Mouse (Mus musculus): ENCODE data around the gene Mgat4a. TPM values are rescaled to one million over a fixed set of nuclear protein-coding genes. Genes with fewer than 3 reads are reported as not detected.
A peak's percentile ranks its signal among the peaks of the same experiment; 100 is the strongest.
"Not testable (repeated sequence)": the region's sequence is repeated elsewhere in the genome, so short reads cannot be mapped to it uniquely, and the experiment has no call there.

Mgat4a gene
- polyA plus RNA-seq, 1 experiment from 2014 or later: 9.3 TPM

DNA sequence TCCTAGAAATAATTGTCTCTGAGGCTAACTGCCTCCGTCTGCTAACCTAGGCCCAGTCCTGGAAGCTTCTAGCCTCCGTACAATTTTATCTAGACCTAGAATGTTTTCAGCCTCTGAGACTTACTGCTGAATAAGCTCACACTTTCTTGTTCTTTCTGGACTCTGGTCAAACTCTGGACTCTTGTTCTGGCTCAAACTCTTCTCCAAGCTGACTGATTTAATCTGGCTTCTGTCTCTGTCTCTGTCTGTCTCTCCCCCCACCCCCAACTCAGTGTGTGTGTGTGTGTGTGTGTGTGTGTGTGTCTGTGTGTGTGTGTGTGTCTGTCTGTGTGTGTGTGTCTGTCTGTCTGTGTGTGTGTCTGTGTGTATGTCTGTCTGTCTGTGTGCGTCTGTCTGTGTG is 17.3 kb downstream of the Mgat4a start:
- ATAC-seq; H3K27me3 ChIP-seq (replicated peaks; ENCODE audit: control insufficient read depth, insufficient read depth, low read length); H3K4me2 ChIP-seq (ENCODE audit: low read length); H3K36me3 ChIP-seq (ENCODE audit: control insufficient read depth, insufficient read depth); H3K27ac ChIP-seq (ENCODE audit: low read length); H3K9ac ChIP-seq (replicated peaks; ENCODE audit: low read depth, low read length); H3K4me1 ChIP-seq (replicated peaks; ENCODE audit: control insufficient read depth, insufficient read depth, low read length); H3K4me3 ChIP-seq (replicated peaks; ENCODE audit: low read length); H3K9me3 ChIP-seq (ENCODE audit: control insufficient read depth, low read length): not testable (repeated sequence)
- 94% methylated on average over 3 of the region's 3 CpGs for WGBS

DNA sequence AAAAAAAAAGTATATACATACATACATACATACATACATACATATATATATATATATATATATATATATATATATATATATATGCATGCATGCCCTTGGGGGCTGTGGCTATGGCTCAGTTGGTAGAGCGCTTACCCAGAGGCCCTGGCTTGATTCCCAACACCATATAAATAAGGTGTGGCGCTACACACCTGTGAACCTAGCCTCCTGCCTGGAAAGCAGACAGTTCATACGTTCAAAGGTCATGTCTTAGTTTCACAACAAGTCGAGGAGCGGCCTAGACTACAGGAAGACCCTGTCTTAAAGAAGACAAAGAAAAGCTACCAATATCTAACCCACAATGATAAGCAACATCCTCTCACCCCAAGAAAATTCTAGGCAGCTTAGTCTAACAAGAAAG is 18.7 kb downstream of the Mgat4a start:
- H3K27ac ChIP-seq (ENCODE audit: low read length): no peak overlapping the region
- H3K9ac ChIP-seq (replicated peaks; ENCODE audit: low read depth, low read length): no peak overlapping the region
- 92% methylated on average over 5 of the region's 5 CpGs for WGBS
- H3K4me1 ChIP-seq (replicated peaks; ENCODE audit: control insufficient read depth, insufficient read depth, low read length): no peaks in the 10 kb centered on the region
- no peaks in the 10 kb centered on the region for H3K36me3 ChIP-seq (ENCODE audit: control insufficient read depth, insufficient read depth)
- H3K4me3 ChIP-seq (replicated peaks; ENCODE audit: low read length): no peak overlapping the region
- H3K9me3 ChIP-seq (ENCODE audit: control insufficient read depth, low read length): no peaks in the 10 kb centered on the region
- ATAC-seq: no peak
- H3K4me2 ChIP-seq (ENCODE audit: low read length): no peak overlapping the region
- no peaks in the 10 kb centered on the region for H3K27me3 ChIP-seq (replicated peaks; ENCODE audit: control insufficient read depth, insufficient read depth, low read length)

DNA sequence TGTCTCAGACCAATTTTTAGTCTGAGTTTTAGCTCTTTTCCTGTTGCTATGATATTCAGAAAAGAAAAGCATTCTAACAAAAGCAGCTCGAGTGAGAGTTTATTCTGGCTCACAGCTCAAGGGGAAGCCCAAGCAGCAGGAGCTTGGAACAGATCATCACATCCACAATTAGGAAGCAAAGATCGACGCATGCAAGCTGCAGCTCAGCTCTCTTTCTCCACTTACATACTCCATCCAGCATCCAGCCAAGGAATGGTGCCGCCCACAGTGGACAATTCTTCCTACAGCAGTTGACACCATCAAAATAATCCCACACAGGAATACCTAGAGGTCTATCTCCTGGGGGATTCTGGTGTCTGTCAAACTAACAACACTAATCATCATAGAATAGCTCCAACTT is 22.0 kb downstream of the Mgat4a start:
- Histone ChIP-seq H3K4me1 (replicated peaks; ENCODE audit: control insufficient read depth, insufficient read depth, low read length) (no peaks in the 10 kb centered on the region), H3K4me2 (ENCODE audit: low read length) (no peak overlapping the region), H3K27me3 (replicated peaks; ENCODE audit: control insufficient read depth, insufficient read depth, low read length) (no peaks in the 10 kb centered on the region), H3K36me3 (ENCODE audit: control insufficient read depth, insufficient read depth) (no peaks in the 10 kb centered on the region), H3K27ac (ENCODE audit: low read length) (no peak overlapping the region), H3K9me3 (ENCODE audit: control insufficient read depth, low read length) (no peaks in the 10 kb centered on the region), H3K4me3 (replicated peaks; ENCODE audit: low read length) (no peak overlapping the region), H3K9ac (replicated peaks; ENCODE audit: low read depth, low read length) (no peak overlapping the region)
- WGBS: 83% methylated on average over 4 of the region's 4 CpGs
- ATAC-seq: no peak

DNA sequence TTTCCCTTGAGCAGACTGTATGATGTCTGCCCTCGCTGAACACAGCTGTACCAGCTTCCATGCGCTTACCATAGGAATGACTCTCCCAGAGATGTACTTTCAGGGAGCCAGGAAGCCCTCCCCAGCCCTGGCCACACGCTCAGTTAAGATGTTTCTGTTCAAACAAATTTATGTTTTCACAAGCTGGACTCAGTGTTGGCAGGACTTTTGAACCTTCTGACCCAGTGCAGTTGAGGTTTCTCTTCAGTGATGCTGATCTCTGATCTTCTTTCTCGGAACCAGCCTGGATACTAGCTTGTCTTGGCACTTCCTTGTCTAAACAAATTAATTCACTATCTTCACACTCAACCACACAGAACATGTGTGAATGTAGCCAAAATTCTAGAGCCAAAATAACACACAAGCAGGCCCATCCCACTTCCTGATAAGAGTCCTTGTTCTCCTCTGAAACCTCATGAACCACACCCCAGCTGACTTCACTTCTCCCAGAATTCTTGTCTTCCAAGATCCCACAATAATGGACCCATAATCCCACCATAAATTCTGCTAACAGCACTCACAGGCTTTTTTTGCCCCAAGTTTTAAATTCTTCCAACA is 22.6 kb downstream of the Mgat4a start:
- no peak overlapping the region for H3K27ac ChIP-seq (ENCODE audit: low read length)
- H3K4me1 ChIP-seq (replicated peaks; ENCODE audit: control insufficient read depth, insufficient read depth, low read length): peaks cover under 1% of the 10 kb centered on the region; the same call in 1 of the 2 replicates
- H3K9me3 ChIP-seq (ENCODE audit: control insufficient read depth, low read length): no peaks in the 10 kb centered on the region
- WGBS: 80% methylated on average over 4 of the region's 4 CpGs
- no peak overlapping the region for H3K4me3 ChIP-seq (replicated peaks; ENCODE audit: low read length)
- no peak overlapping the region for H3K9ac ChIP-seq (replicated peaks; ENCODE audit: low read depth, low read length)
- no peaks in the 10 kb centered on the region for H3K36me3 ChIP-seq (ENCODE audit: control insufficient read depth, insufficient read depth)
- ATAC-seq: no peak
- no peaks in the 10 kb centered on the region for H3K27me3 ChIP-seq (replicated peaks; ENCODE audit: control insufficient read depth, insufficient read depth, low read length)
- H3K4me2 ChIP-seq (ENCODE audit: low read length): no peak overlapping the region

DNA sequence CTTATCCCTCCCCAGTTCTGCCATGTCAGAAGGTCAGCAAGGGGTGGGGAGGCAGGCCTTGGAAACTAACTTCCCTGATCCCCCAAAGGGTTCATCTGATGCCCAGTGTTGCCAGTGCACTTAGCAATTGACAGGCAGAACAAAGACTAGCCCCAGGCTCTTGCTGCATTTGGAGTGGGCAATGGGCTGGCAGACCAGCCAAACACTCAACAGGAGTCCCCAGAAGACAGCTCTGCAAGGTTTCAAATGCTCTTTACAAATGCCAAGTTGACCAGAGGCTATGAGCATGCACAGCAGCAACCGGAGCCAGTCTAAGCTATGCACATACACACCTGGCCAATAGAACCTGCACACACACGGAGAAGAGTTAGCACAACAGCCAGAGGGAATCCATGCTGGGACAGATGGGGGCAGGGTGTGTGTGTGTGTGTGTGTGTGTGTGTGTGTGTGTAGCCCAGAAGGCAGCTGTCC is 27.8 kb downstream of the Mgat4a start:
- no peaks in the 10 kb centered on the region for H3K9me3 ChIP-seq (ENCODE audit: control insufficient read depth, low read length)
- H3K36me3 ChIP-seq (ENCODE audit: control insufficient read depth, insufficient read depth): no peaks in the 10 kb centered on the region
- H3K27me3 ChIP-seq (replicated peaks; ENCODE audit: control insufficient read depth, insufficient read depth, low read length): no peaks in the 10 kb centered on the region; the same call in 1 of the 2 replicates
- no peak overlapping the region for H3K9ac ChIP-seq (replicated peaks; ENCODE audit: low read depth, low read length)
- H3K4me1 ChIP-seq (replicated peaks; ENCODE audit: control insufficient read depth, insufficient read depth, low read length): peaks cover 15% of the 10 kb centered on the region
- H3K4me2 ChIP-seq (ENCODE audit: low read length): no peak overlapping the region
- no peak overlapping the region for H3K27ac ChIP-seq (ENCODE audit: low read length)
- H3K4me3 ChIP-seq (replicated peaks; ENCODE audit: low read length): no peak overlapping the region
- 55% methylated on average over 2 of the region's 2 CpGs for WGBS
- 0 out of 2 replicates have a peak, but pooled peaks have one; percentile 34 for ATAC-seq

DNA sequence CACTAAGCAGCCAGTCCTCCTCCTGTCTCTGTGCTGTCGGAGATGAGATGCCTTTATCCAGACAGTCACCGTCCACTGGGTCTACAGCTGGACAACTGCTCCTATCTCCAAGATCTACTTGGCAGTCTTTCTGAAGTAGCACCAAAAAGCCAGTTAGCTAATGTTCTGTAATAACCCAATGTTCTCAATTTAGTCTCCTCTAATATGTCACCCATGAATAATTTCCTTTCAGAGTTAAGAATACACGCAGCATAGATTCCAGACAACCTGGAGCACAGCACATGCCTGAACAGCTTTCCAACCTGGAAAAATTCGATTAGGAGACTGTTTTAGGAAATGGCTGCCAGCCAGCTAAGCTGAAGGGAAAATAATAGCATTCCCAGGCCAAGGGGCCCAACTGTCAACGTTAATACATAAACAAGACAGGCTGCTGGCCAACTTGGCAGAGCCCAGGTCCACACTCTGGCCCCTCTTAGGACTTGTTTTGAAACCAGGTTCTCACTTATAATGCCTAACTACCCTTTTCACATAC is 28.6 kb downstream of the Mgat4a start:
- H3K27me3 ChIP-seq (replicated peaks; ENCODE audit: control insufficient read depth, insufficient read depth, low read length): no peaks in the 10 kb centered on the region; the same call in 1 of the 2 replicates
- H3K9ac ChIP-seq (replicated peaks; ENCODE audit: low read depth, low read length): no peak overlapping the region
- 11% methylated on average over 5 of the region's 5 CpGs for WGBS
- ATAC-seq: peak; percentile 61
- H3K36me3 ChIP-seq (ENCODE audit: control insufficient read depth, insufficient read depth): no peaks in the 10 kb centered on the region
- H3K4me1 ChIP-seq (replicated peaks; ENCODE audit: control insufficient read depth, insufficient read depth, low read length): peaks cover 15% of the 10 kb centered on the region
- H3K9me3 ChIP-seq (ENCODE audit: control insufficient read depth, low read length): no peaks in the 10 kb centered on the region; the same call in 1 of the 2 replicates
- H3K27ac ChIP-seq (ENCODE audit: low read length): no peak overlapping the region
- no peak overlapping the region for H3K4me2 ChIP-seq (ENCODE audit: low read length)
- no peak overlapping the region for H3K4me3 ChIP-seq (replicated peaks; ENCODE audit: low read length)

DNA sequence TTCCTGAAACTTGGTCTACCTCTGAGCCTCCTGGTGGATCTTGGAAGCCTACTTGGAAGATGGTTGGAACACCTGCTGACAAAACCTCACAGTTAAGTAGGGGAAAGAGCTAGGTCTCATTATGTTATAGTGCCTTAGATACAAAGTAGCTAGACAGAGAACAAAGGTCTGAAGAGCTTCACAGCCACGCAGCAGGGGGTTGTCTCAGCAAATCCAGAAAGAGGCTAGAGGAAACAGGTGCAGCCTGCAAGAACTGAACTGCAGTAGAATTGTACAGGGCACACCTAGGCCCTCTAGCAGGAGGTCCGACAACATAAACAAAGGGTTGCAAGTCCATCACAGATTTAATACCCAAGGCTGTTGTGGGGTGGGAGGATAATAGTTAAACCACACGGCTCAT is 30.6 kb downstream of the Mgat4a start:
- Histone ChIP-seq H3K9ac (replicated peaks; ENCODE audit: low read depth, low read length) (no peak overlapping the region), H3K9me3 (ENCODE audit: control insufficient read depth, low read length) (peaks cover 4% of the 10 kb centered on the region), H3K36me3 (ENCODE audit: control insufficient read depth, insufficient read depth) (no peaks in the 10 kb centered on the region), H3K4me2 (ENCODE audit: low read length) (no peak overlapping the region), H3K27ac (ENCODE audit: low read length) (no peak overlapping the region), H3K4me1 (replicated peaks; ENCODE audit: control insufficient read depth, insufficient read depth, low read length) (peaks cover 15% of the 10 kb centered on the region), H3K27me3 (replicated peaks; ENCODE audit: control insufficient read depth, insufficient read depth, low read length) (no peaks in the 10 kb centered on the region; the same call in 1 of the 2 replicates), H3K4me3 (replicated peaks; ENCODE audit: low read length) (no peak overlapping the region)
- ATAC-seq: no peak
- WGBS: 88% methylated on average over 3 of the region's 3 CpGs

DNA sequence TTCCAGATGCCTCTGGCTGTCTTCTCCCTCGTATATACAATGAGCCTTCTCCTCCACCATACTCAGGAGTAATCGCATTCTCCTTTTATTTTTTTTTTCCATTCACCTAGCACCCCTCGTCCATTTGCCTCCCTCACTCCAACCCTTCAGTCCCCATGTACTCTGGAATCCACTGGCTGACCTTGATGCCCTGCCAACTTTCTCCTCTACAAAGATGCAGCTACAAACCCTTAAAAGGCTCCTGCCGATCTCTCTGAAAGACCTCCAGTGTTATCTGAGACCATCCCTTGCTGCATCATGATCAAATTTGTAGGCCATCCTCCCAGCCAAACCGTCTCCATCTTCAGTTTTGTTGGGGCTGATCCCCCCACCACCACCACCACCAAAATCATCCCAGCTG is 31.4 kb downstream of the Mgat4a start:
- peaks cover 4% of the 10 kb centered on the region for H3K9me3 ChIP-seq (ENCODE audit: control insufficient read depth, low read length)
- no peak for ATAC-seq
- WGBS: 87% methylated on average over 5 of the region's 5 CpGs
- H3K9ac ChIP-seq (replicated peaks; ENCODE audit: low read depth, low read length): no peak overlapping the region
- no peaks in the 10 kb centered on the region for H3K36me3 ChIP-seq (ENCODE audit: control insufficient read depth, insufficient read depth)
- H3K27ac ChIP-seq (ENCODE audit: low read length): no peak overlapping the region
- H3K4me3 ChIP-seq (replicated peaks; ENCODE audit: low read length): no peak overlapping the region
- peaks cover 15% of the 10 kb centered on the region for H3K4me1 ChIP-seq (replicated peaks; ENCODE audit: control insufficient read depth, insufficient read depth, low read length)
- H3K27me3 ChIP-seq (replicated peaks; ENCODE audit: control insufficient read depth, insufficient read depth, low read length): no peaks in the 10 kb centered on the region; the same call in 1 of the 2 replicates
- no peak overlapping the region for H3K4me2 ChIP-seq (ENCODE audit: low read length)

DNA sequence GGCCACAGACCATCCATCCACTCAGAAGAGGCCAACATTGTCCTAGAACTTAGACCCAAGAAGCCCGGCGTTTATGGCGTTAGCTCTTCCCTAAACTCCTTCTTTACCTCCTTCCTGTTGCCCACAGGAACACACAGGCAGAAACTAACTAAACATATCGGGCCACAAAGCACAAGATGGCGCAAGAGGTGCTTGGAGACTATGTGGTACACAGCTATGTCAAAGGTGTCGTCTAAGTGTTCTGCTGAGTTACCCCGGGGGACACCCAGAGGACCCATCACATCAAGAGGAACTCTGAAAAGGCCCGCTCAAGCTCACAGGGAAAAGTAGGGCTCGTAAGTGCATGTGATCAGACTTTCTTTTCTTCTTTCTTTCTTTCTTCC is 35.5 kb downstream of the Mgat4a start:
- H3K9ac ChIP-seq (replicated peaks; ENCODE audit: low read depth, low read length): no peak overlapping the region
- ATAC-seq: no peak
- no peak overlapping the region for H3K4me2 ChIP-seq (ENCODE audit: low read length)

More for the DNA sequence above, 35.5 kb downstream of the Mgat4a start:
- WGBS: 96% methylated on average over 9 of the region's 9 CpGs
- Histone ChIP-seq H3K9me3 (ENCODE audit: control insufficient read depth, low read length) (peaks cover 4% of the 10 kb centered on the region), H3K4me1 (replicated peaks; ENCODE audit: control insufficient read depth, insufficient read depth, low read length) (no peaks in the 10 kb centered on the region), H3K36me3 (ENCODE audit: control insufficient read depth, insufficient read depth) (no peaks in the 10 kb centered on the region), H3K27ac (ENCODE audit: low read length) (no peak overlapping the region), H3K27me3 (replicated peaks; ENCODE audit: control insufficient read depth, insufficient read depth, low read length) (no peaks in the 10 kb centered on the region; the same call in 1 of the 2 replicates), H3K4me3 (replicated peaks; ENCODE audit: low read length) (no peak overlapping the region)
